ENCODE assay signal across 18 mouse cellular contexts in genomic region chr4:82492737-82493136, GRCm38 (mm10).
A peak's percentile ranks its signal among the peaks of the same experiment; 100 is the strongest.
DNase-seq lines count a peak whose midpoint lies in the region; ATAC-seq and TF ChIP-seq lines count a peak whose summit lies in the region.
"Had no signal": no experiment of that assay in that cellular context is flagged by ENCODE, and none has a peak within 500 bp of the region (broad histone marks: within the 10 kb centered on the region; RNA-seq: fewer than 3 reads in every experiment).

No protein-coding gene starts in this region.

- WGBS in forebrain, embryonic 13.5 days: 54% methylated on average over 2 of the region's 2 CpGs
- 75% methylated on average over 2 of the region's 2 CpGs for WGBS in forebrain, embryonic 11.5 days
- 67% methylated on average over 2 of the region's 2 CpGs for WGBS in hindbrain, embryonic 13.5 days
- WGBS in hindbrain, embryonic 11.5 days: 93% methylated on average over 2 of the region's 2 CpGs
- whole genome bisulfite sequencing in hindbrain, postnatal 0 days: 44% methylated on average over 2 of the region's 2 CpGs

- no peaks in the 10 kb centered on the region for H3K27me3 ChIP-seq in forebrain, embryonic 13.5 days
- H3K27me3 ChIP-seq in forebrain, embryonic 11.5 days (ENCODE audit: control insufficient read depth, insufficient read depth, low read length): no peaks in the 10 kb centered on the region
- H3K27me3 ChIP-seq in hindbrain, embryonic 13.5 days: no peaks in the 10 kb centered on the region
- no peaks in the 10 kb centered on the region; the same call in 1 of the 2 replicates for H3K27me3 ChIP-seq in hindbrain, embryonic 11.5 days (ENCODE audit: control insufficient read depth, insufficient read depth, low read length)
- H3K27me3 ChIP-seq in hindbrain, postnatal 0 days (ENCODE audit: insufficient read depth, low read length): no peaks in the 10 kb centered on the region
- H3K27me3 ChIP-seq: liver, embryonic 15.5 days; midbrain, embryonic 12.5 days had no signal

- H3K4me2 ChIP-seq in forebrain, embryonic 13.5 days: peak overlapping the region; percentile 70
- no peak overlapping the region for H3K4me2 ChIP-seq in forebrain, embryonic 11.5 days (ENCODE audit: low read depth, low read length, severe bottlenecking)
- peak overlapping the region; percentile 48 for H3K4me2 ChIP-seq in hindbrain, embryonic 13.5 days
- H3K4me2 ChIP-seq in hindbrain, embryonic 11.5 days (replicated peaks; ENCODE audit: low read depth, low read length): no peak overlapping the region
- H3K4me2 ChIP-seq in hindbrain, postnatal 0 days (ENCODE audit: low read depth, low read length): peak overlapping the region; percentile 74
- H3K4me2 ChIP-seq: liver, embryonic 15.5 days; midbrain, embryonic 12.5 days had no signal

- peak overlapping the region; percentile 40; the same call in 1 of the 2 replicates for H3K4me3 ChIP-seq in forebrain, embryonic 13.5 days
- no peak overlapping the region for H3K4me3 ChIP-seq in forebrain, embryonic 11.5 days (ENCODE audit: low read depth, low read length)
- no peak overlapping the region for H3K4me3 ChIP-seq in hindbrain, embryonic 13.5 days
- no peak overlapping the region for H3K4me3 ChIP-seq in hindbrain, embryonic 11.5 days (ENCODE audit: low read depth, low read length)
- H3K4me3 ChIP-seq in hindbrain, postnatal 0 days (ENCODE audit: low read length): no peak overlapping the region
- H3K4me3 ChIP-seq: liver, embryonic 15.5 days; midbrain, embryonic 12.5 days had no signal

- H3K9me3 ChIP-seq in forebrain, embryonic 13.5 days (replicated peaks): no peaks in the 10 kb centered on the region
- no peaks in the 10 kb centered on the region for H3K9me3 ChIP-seq in forebrain, embryonic 11.5 days (ENCODE audit: control insufficient read depth, low read length)
- H3K9me3 ChIP-seq in hindbrain, embryonic 13.5 days: no peaks in the 10 kb centered on the region
- no peaks in the 10 kb centered on the region for H3K9me3 ChIP-seq in hindbrain, embryonic 11.5 days (ENCODE audit: control insufficient read depth, low read length)
- no peaks in the 10 kb centered on the region for H3K9me3 ChIP-seq in hindbrain, postnatal 0 days (ENCODE audit: low read length)
- H3K9me3 ChIP-seq: liver, embryonic 15.5 days; midbrain, embryonic 12.5 days had no signal

- peaks cover 11% of the 10 kb centered on the region for H3K36me3 ChIP-seq in forebrain, embryonic 13.5 days (ENCODE audit: poor library complexity, severe bottlenecking)
- peaks cover 5% of the 10 kb centered on the region; the same call in 1 of the 2 replicates for H3K36me3 ChIP-seq in forebrain, embryonic 11.5 days (ENCODE audit: control insufficient read depth, insufficient read depth, low read length)
- peaks cover under 1% of the 10 kb centered on the region; the same call in 1 of the 2 replicates for H3K36me3 ChIP-seq in hindbrain, embryonic 13.5 days
- peaks cover 1% of the 10 kb centered on the region for H3K36me3 ChIP-seq in hindbrain, embryonic 11.5 days (ENCODE audit: control insufficient read depth, insufficient read depth, low read length)
- H3K36me3 ChIP-seq in hindbrain, postnatal 0 days (ENCODE audit: insufficient read depth, low read length): 0 out of 2 replicates have a peak, but pooled peaks cover under 1% of the 10 kb centered on the region

- TF ChIP-seq CTCF in brain, embryonic 14.5 days (IDR thresholded peaks at IDR 0.05; ENCODE audit: borderline replicate concordance, extremely low read depth, insufficient read depth, insufficient read length): no peak
- TF ChIP-seq CTCF in hindbrain, postnatal 0 days (IDR thresholded peaks at IDR 0.05; ENCODE audit: low read depth): no peak

- DNase-seq in forebrain, embryonic 11.5 days (ENCODE audit: low spot score): no peak
- DNase-seq in hindbrain, embryonic 11.5 days (ENCODE audit: low spot score): no peak
- peak; percentile 80 for DNase-seq in brain, embryonic 14.5 days (ENCODE audit: low read depth)
- peak; percentile 52 for DNase-seq in hindbrain, postnatal 0 days (ENCODE audit: low spot score)
- DNase-seq in thymus, postnatal 10 days (ENCODE audit: low spot score in 2 of 2): no peak
- no peak for DNase-seq in adrenal gland, adult 2 months
- DNase-seq: cerebellum, postnatal 14 days; gastrocnemius, postnatal 25 days; right cerebral cortex, adult 18-20 months; spleen, adult 18-20 months; thymus, postnatal 36 days had no signal

- peak overlapping the region; percentile 88 for H3K27ac ChIP-seq in forebrain, embryonic 13.5 days
- H3K27ac ChIP-seq in forebrain, embryonic 11.5 days (ENCODE audit: low read depth, low read length): no peak overlapping the region
- no peak overlapping the region for H3K27ac ChIP-seq in hindbrain, embryonic 13.5 days
- H3K27ac ChIP-seq in hindbrain, embryonic 11.5 days (ENCODE audit: low read depth, low read length): no peak overlapping the region
- H3K27ac ChIP-seq in hindbrain, postnatal 0 days: no peak overlapping the region
- H3K27ac ChIP-seq: kidney, postnatal 0 days; liver, embryonic 15.5 days; midbrain, embryonic 12.5 days; stomach, postnatal 0 days had no signal

- peak overlapping the region; percentile 14; the same call in 1 of the 2 replicates for H3K9ac ChIP-seq in forebrain, embryonic 13.5 days
- H3K9ac ChIP-seq in forebrain, embryonic 11.5 days (ENCODE audit: low read length): no peak overlapping the region
- no peak overlapping the region for H3K9ac ChIP-seq in hindbrain, embryonic 13.5 days
- H3K9ac ChIP-seq in hindbrain, embryonic 11.5 days (ENCODE audit: low read depth, low read length): no peak overlapping the region
- H3K9ac ChIP-seq in hindbrain, postnatal 0 days (replicated peaks; ENCODE audit: low read length): no peak overlapping the region; the same call in 1 of the 2 replicates
- H3K9ac ChIP-seq: liver, embryonic 15.5 days; midbrain, embryonic 12.5 days had no signal

- no peak for ATAC-seq in forebrain, embryonic 13.5 days
- ATAC-seq in forebrain, embryonic 11.5 days (replicated peaks; ENCODE audit: low FRiP score): no peak
- no peak for ATAC-seq in hindbrain, embryonic 13.5 days (ENCODE audit: low FRiP score)
- ATAC-seq in hindbrain, embryonic 11.5 days (ENCODE audit: low FRiP score): no peak
- ATAC-seq in hindbrain, postnatal 0 days: no peak
- ATAC-seq: inflammation-experienced regulatory T-cells, adult 6 months had no signal

- TF ChIP-seq POLR2A in brain, embryonic 14.5 days (IDR thresholded peaks at IDR 0.05; ENCODE audit: borderline replicate concordance, extremely low read depth, insufficient read depth, insufficient read length, poor library complexity, severe bottlenecking): no peak

- peaks cover 62% of the 10 kb centered on the region for H3K4me1 ChIP-seq in forebrain, embryonic 13.5 days
- 0 out of 2 replicates have a peak, but pooled peaks cover 1% of the 10 kb centered on the region for H3K4me1 ChIP-seq in forebrain, embryonic 11.5 days (replicated peaks; ENCODE audit: control insufficient read depth, insufficient read depth, low read length)
- H3K4me1 ChIP-seq in hindbrain, embryonic 13.5 days (replicated peaks): peaks cover 46% of the 10 kb centered on the region
- peaks cover 5% of the 10 kb centered on the region; the same call in 1 of the 2 replicates for H3K4me1 ChIP-seq in hindbrain, embryonic 11.5 days (replicated peaks; ENCODE audit: control insufficient read depth, insufficient read depth, low read length)
- H3K4me1 ChIP-seq in hindbrain, postnatal 0 days (ENCODE audit: insufficient read depth, low read length): 0 out of 2 replicates have a peak, but pooled peaks cover 3% of the 10 kb centered on the region
- H3K4me1 ChIP-seq: liver, embryonic 15.5 days had no signal

Comparison
In these comparisons a context has a peak if more than half of its experiments do, and no peak if none do; other contexts are left out.
1. H3K4me2 ChIP-seq: peak in forebrain, embryonic 13.5 days (single experiment), hindbrain, embryonic 13.5 days (single experiment) and hindbrain, postnatal 0 days (single experiment); none in forebrain, embryonic 11.5 days (single experiment) and hindbrain, embryonic 11.5 days (single experiment).
2. DNase-seq: peak in brain, embryonic 14.5 days (single experiment) and hindbrain, postnatal 0 days (single experiment); none in forebrain, embryonic 11.5 days (single experiment), hindbrain, embryonic 11.5 days (single experiment), thymus, postnatal 10 days (0 of 2) and adrenal gland, adult 2 months (single experiment).